Mouse (Mus musculus) urinary bladder, adult 18-20 months (tissue): ENCODE results near the gene Dbndd2.

Source experiments
- DNase-seq, 2 experiments: peaks; one replicate each; pipeline ENCODE4 v3.0.0; 2022; ENCODE audit warnings: low spot score in 2 of 2, mixed read lengths in 2 of 2

The Dbndd2 gene

GRCm38 (mm10) chr2:164485681-164486257 lies at the start of gene Dbndd2:
Gene Dbndd2 (plus strand): TSS chr2:164486106.
- DNase-seq = peak; percentile 49 to 51

- no peak for DNase-seq
Measured at GRCm38 (mm10) chr2:164436215-164436913, 49.5 kb upstream of the Dbndd2 start.

GRCm38 (mm10) chr2:164436961-164437360 lies 48.9 kb upstream of the Dbndd2 start:
- peak in 1 of 2 experiments; percentile 62 for DNase-seq

- DNase-seq = no peak
Measured at GRCm38 (mm10) chr2:164437710-164438109, 48.2 kb upstream of the Dbndd2 start.

- no peak for DNase-seq
Measured at GRCm38 (mm10) chr2:164438257-164438656, 47.6 kb upstream of the Dbndd2 start.

- no peak for DNase-seq
Measured at GRCm38 (mm10) chr2:164439001-164439421, 46.9 kb upstream of the Dbndd2 start.

GRCm38 (mm10) chr2:164440314-164440713 lies 45.6 kb upstream of the Dbndd2 start:
- DNase-seq = no peak

GRCm38 (mm10) chr2:164441155-164441554 lies 44.8 kb upstream of the Dbndd2 start:
- DNase-seq = no peak

GRCm38 (mm10) chr2:164441731-164442130 lies 44.2 kb upstream of the Dbndd2 start:
- DNase-seq = no peak

GRCm38 (mm10) chr2:164442315-164443050 lies 43.4 kb upstream of the Dbndd2 start:
- DNase-seq = no peak

- DNase-seq = peak; percentile 86 to 91
Measured at GRCm38 (mm10) chr2:164443051-164443437, 42.9 kb upstream of the Dbndd2 start.

GRCm38 (mm10) chr2:164443460-164444000 lies 42.4 kb upstream of the Dbndd2 start, which contains the start of gene Sdc4:
Gene Sdc4 (minus strand): TSS chr2:164443887.
- DNase-seq = no peak

- DNase-seq = no peak
Measured at GRCm38 (mm10) chr2:164444701-164445100, 41.2 kb upstream of the Dbndd2 start.

GRCm38 (mm10) chr2:164445399-164446085 lies 40.4 kb upstream of the Dbndd2 start:
- DNase-seq = no peak

- no peak for DNase-seq
Measured at GRCm38 (mm10) chr2:164446086-164446469, 39.8 kb upstream of the Dbndd2 start.

GRCm38 (mm10) chr2:164448140-164448539 lies 37.8 kb upstream of the Dbndd2 start:
- no peak for DNase-seq

- no peak for DNase-seq
Measured at GRCm38 (mm10) chr2:164448921-164449320, 37.0 kb upstream of the Dbndd2 start.

- DNase-seq = no peak
Measured at GRCm38 (mm10) chr2:164449341-164450042, 36.4 kb upstream of the Dbndd2 start.

- no peak for DNase-seq
Measured at GRCm38 (mm10) chr2:164452000-164452676, 33.8 kb upstream of the Dbndd2 start.

GRCm38 (mm10) chr2:164453047-164453757 lies 32.7 kb upstream of the Dbndd2 start:
- DNase-seq = no peak
